ENCODE assay signal across 21 mouse cellular contexts in the genomic region with DNA sequence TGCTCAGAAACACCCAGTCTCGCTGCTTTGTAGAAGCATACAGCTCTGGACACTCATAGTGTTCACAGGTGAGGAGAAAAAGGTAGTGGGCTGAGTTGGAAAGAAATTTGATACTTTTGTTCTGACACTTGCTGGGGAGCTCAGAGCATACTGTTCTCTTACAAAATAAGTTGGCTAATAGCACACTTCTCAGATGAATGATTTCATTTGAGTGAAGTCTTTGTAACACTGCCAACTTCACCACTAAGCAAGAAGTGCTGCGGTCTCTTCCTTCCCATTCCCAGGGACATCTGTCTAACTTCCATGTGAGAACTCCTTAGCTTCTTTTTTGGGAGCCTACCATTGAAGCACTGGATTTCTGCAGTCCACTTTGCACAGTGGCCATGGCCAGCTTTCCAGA. TPM values are rescaled to one million over a fixed set of nuclear protein-coding genes. Genes with fewer than 3 reads are reported as not detected.
"Had no signal": no experiment of that assay in that cellular context is flagged by ENCODE, and none has a peak within 500 bp of the region (broad histone marks: within the 10 kb centered on the region; RNA-seq: fewer than 3 reads in every experiment).

No protein-coding gene starts in this region.

- H3K27me3 ChIP-seq: liver, embryonic 13.5 days; liver, embryonic 15.5 days; midbrain, embryonic 13.5 days; midbrain, embryonic 15.5 days; neural tube, embryonic 12.5 days had no signal

- H3K4me2 ChIP-seq: liver, embryonic 11.5 days; liver, embryonic 13.5 days; liver, embryonic 15.5 days; lung, embryonic 14.5 days; midbrain, embryonic 11.5 days; midbrain, embryonic 13.5 days; midbrain, embryonic 15.5 days; neural tube, embryonic 12.5 days had no signal

- DNase-seq: liver, embryonic 13.5 days; right cerebral cortex, postnatal 14 days; spleen, adult 18-20 months; thymus, adult 18-20 months; thymus, postnatal 25 days; thymus, postnatal 4 days had no signal

- H3K27ac ChIP-seq: liver, embryonic 13.5 days; liver, embryonic 15.5 days; macrophage; midbrain, embryonic 13.5 days; midbrain, embryonic 15.5 days; neural tube, embryonic 12.5 days had no signal

- H3K4me3 ChIP-seq: liver, embryonic 13.5 days; liver, embryonic 15.5 days; megakaryocyte, embryonic 14.5 days; midbrain, embryonic 13.5 days; midbrain, embryonic 15.5 days; neural tube, embryonic 12.5 days had no signal

- H3K36me3 ChIP-seq: liver, embryonic 13.5 days; liver, embryonic 15.5 days; midbrain, embryonic 13.5 days; midbrain, embryonic 15.5 days; neural tube, embryonic 12.5 days had no signal

- ATAC-seq: liver, postnatal 0 days; midbrain, embryonic 13.5 days; midbrain, embryonic 15.5 days had no signal

- H3K9me3 ChIP-seq: liver, embryonic 13.5 days; liver, embryonic 15.5 days; megakaryocyte, embryonic 14.5 days; midbrain, embryonic 13.5 days; midbrain, embryonic 15.5 days; neural tube, embryonic 12.5 days had no signal

- H3K4me1 ChIP-seq: liver, embryonic 13.5 days; liver, embryonic 15.5 days; megakaryocyte, embryonic 14.5 days; midbrain, embryonic 13.5 days; midbrain, embryonic 15.5 days; neural tube, embryonic 12.5 days had no signal

- H3K9ac ChIP-seq: liver, embryonic 13.5 days; liver, embryonic 15.5 days; liver, postnatal 0 days; lung, embryonic 14.5 days; midbrain, embryonic 13.5 days; midbrain, embryonic 15.5 days; neural tube, embryonic 12.5 days had no signal

RNA-seq across cellular contexts. Expression of a gene that starts 8.4 kb away (rescaled TPM):
- polyA plus RNA-seq: liver, embryonic 11.5 days; liver, embryonic 15.5 days; liver, postnatal 0 days; macrophage; small intestine, adult 2 months had no signal

RNA-seq across cellular contexts. Expression of a gene that starts 10.4 kb away (rescaled TPM):
- polyA plus RNA-seq: liver, embryonic 11.5 days; liver, embryonic 13.5 days; liver, embryonic 15.5 days; liver, postnatal 0 days; macrophage; midbrain, embryonic 11.5 days; midbrain, embryonic 13.5 days; midbrain, postnatal 0 days; neural tube, embryonic 12.5 days; small intestine, adult 2 months; stomach, embryonic 14.5 days; stomach, embryonic 16.5 days; thymus, postnatal 0 days had no signal

RNA-seq across cellular contexts. Expression of a gene that starts 20.8 kb away (rescaled TPM):
- polyA plus RNA-seq: macrophage had no signal
